Mouse (Mus musculus): ENCODE results near the gene Gng4.

- no peak for TF ChIP-seq CTCF (IDR thresholded peaks at IDR 0.05; ENCODE audit: insufficient read depth, low read depth, low read length)
- no peak for TF ChIP-seq POLR2A (IDR thresholded peaks at IDR 0.05; ENCODE audit: insufficient read depth, low read depth, low read length)
These were observed 3.6 kb upstream of the Gng4 start for GRCm38 (mm10) chr13:13780271-13780670.

Data from olfactory bulb, adult 2 months (tissue).